Mouse (Mus musculus) kidney, adult 11 months (tissue): Measurements from ENCODE around the gene Aurkb.
A peak's percentile ranks its signal among the peaks of the same experiment; 100 is the strongest.
"Not testable (repeated sequence)": the region's sequence is repeated elsewhere in the genome, so short reads cannot be mapped to it uniquely, and the experiment has no call there.

ENCODE experiments used
- DNase-seq: peaks from one replicate; pipeline ENCODE4 v3.0.0; 2022

The Aurkb gene

DNA sequence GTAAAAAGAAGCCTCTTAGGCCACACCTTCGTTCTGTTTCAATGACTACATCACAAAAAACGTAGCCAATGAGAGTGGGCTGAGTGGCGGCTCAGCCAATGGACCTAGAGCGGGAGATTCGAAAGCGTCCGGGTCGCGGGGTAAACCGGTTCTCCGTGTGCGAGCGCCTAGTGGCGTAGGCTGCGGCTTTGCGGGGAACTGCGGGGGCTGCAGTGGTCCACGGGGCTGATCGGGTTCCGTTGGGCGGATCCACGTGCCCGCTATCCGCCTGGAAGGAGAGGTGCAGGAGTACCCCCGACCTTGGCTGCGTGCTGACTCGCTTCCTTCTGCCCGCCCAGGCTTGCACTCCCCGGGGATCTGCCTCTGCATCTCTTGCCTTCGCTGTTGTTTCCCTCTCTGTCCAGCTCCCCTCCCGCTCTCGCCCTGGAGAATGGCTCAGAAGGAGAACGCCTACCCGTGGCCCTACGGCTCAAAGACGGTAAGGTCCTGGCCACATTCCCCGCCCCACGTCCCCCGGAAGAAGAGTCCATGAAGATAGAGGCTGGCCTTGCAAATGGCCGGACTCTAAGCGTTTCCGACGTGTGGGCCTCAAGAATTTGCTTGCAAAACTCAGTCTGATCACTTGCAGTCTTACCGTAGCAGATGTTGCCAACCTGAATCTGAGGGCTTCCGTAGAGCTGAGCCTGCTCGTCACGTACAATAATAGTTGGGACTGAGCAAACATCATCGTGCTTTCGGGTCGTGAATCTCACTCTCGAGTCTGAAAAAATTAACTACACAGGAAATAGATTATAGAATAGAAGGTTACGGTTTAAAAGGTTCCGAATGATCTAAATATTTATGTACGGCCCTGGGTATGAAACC, at the start of gene Aurkb:
Gene Aurkb, plus strand, starts transcription at position 117 of the 864 bp plus-strand sequence.
- peak; percentile 60 for DNase-seq

DNA sequence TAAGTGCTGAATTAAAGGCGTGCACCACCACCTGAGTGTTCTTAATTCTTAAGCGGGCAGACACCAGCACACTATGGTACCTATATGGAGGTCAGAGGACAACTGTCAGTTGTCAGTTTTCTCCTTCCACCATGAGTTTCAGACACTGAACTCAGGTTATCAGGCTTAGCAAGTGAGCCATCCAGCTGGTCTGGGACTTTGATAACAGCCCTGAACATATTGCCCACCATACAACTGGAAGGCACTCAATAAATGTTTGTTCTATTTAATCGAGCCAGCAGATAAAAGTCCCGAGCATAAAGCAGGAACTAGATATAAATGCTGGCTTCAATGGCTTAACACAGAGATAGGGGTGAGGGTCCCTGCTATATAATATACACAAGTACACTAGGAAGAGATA, 48.4 kb upstream of the Aurkb start:
- DNase-seq: no peak

DNA sequence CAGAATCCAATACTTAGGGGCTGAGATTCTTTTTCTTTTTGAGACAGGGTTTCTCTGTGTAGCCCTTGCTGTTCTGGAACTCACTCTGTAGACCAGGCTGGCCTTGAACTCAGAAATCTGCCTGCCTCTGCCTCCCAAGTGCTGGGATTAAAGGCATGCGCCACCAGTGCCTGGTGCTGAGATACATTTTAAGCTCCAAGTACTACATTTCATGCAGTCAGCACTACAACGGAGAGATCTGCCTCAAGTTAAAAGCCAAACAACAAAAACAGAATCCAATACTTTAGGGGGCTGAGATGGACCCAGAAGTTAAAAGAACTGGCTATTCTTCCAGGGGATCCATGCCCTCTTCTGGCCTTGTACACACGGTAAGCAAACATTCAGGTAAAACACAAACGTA, 42.7 kb upstream of the Aurkb start:
- not testable (repeated sequence) for DNase-seq

DNA sequence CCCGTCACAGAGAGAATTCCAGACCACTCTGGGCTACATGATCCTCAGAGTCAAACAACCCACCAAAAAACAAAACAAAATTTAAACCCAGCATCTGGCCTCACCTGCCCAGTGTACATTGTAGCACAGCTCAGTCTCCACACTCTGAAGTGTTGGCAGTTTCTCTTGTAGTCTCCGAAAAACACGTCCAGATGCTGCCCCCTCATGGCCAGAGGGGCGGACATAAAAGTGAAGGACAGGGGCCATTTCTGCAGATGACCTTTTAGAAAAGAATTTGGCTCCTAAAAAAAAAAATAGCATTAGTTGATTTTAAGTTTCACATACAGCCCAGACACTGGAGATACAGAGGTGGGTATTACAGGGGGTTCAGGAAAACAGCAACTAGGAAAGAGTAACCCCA, 41.9 kb upstream of the Aurkb start:
- no peak for DNase-seq

DNA sequence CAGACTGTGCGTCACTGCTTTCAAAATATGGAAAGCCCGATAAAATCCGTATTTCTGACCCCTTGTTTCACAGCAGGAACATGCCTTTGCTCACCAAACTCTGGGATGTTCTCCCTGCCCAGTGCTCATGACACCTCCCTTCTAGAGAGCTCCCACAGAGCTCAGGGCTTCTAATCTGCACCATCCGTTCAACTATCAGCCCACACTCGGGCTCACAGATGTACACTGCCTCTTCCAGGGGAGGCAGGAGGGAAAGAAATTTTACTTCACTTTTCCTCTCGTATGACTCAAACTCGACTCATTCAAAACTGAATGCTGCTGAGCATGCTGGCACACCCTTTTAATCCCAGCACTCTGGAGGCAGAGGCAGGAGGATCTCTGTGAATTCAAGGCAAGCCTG, 40.3 kb upstream of the Aurkb start:
- no peak for DNase-seq

DNA sequence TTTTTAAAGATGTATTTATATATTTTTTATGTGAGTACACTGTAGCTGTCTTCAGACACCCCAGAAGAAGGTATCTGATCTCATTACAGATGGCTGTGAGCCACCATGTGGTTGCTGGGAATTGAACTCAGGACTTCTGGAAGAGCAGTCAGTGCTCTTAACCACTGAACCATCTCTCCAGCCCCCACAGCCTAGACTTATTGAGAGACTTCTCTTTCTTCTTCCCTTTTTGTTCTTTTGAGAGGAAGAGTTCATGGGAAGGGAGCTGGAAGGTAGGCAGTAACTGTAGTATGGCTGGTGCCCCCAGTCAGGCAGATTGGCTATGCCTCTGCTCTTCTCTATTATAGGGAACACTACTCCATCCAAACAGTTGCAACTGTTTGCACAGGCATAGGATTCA, 38.9 kb upstream of the Aurkb start:
- not testable (repeated sequence) for DNase-seq

DNA sequence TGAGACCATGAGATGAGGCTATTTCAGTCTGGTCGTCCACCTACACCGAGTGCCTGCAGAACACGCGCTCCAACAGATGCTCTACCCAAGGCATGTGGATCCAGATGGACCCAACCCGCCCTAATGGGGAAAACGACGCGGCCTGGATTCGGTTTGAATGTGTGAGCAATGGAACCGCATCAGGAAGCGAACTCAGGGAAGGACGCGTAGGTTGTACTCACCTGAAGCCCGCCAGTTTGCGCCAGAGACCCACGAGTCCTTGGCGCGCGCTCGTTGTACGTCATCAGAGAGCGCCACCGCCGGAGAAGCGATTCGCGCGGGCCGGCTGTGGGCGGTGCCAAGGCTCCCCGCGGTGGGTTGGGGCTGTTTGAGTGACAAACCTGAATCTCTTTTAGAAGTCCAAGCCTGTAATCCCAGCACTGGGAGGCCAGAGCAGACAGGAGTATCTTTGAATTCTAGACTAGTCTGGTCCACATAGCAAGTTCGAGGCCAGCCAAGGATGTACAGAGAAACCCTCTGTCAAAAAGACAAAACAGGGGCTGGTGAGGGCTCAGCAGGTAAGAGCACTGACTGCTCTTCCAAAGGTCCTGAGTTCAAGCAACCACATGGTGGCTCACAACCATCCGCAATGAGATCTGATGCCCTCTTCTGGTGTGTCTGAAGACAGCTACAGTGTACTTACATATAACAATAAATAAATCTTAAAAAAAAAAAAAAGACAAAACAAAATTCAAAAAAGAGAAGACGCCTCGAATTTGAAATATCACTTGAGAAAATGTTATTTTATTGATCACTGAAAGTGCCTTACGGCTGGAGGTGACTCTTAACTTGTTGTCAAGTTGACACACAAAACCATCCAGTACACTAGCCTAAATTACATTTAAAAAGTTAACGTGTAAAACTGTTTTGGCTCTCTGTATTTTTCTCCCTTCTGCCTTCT, 37.0 kb upstream of the Aurkb start, which contains the start of gene Pfas:
Gene Pfas, minus strand, starts transcription at position 279 of the 940 bp plus-strand sequence.
- peak; percentile 74 for DNase-seq

DNA sequence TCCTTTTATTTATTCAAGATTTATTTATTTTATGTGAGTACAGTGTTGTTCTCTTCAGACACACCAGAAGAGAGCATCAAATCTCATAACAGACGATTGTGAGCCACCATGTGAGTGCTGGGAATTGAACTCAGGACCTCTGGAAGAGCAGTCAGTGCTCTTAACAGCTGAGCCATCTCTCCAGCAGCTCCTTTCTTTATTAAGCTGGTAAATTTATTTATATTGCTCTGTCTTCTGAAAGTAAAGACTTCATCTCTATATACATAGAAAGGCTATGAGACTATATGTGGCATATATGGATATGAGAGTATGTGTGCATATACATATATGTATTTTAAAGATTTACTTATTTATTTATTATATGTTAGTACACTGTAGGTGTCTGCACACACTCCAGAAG, 35.9 kb upstream of the Aurkb start:
- no peak for DNase-seq

DNA sequence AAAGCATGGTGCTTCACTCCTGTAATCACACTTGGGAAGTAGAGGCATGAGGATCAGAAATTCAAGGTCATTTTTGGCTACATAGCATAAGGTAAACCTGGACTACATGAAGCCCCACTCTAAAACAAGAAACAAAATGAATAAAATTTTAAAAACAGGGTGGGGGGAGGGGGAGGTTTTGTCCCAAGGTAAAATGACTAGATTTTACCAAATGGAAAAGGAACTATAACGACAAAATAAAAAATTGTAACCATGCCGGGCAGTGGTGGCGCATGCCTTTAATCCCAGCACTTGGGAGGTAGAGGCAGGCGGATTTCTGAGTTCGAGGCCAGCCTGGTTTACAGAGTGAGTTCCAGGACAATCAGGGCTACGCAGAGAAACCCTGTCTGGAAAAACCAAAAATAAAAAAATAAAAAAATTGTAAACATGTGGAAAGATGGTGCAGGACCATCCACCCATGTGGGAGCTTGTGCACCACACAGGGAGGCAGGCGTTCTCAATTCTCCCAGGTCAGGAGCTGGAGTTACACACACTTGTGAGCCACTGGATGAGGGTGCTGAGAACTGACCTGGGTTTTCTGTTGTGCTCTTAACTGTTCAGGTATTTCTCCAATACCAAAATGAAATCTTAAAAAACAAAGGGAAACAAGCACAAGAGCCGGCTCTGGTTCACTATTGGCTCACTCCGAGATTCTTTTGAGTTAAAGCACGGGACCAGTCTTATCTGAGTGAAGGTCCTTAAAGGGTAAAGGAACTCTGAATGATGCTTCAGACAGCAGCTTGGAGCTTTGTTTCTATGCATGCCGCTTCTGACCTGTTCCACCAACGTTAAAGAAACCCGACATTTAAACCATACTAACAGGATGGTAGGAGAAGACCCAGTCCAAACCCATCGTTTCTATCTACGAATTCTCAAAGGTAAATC, 34.8 kb upstream of the Aurkb start:
- no peak for DNase-seq

DNA sequence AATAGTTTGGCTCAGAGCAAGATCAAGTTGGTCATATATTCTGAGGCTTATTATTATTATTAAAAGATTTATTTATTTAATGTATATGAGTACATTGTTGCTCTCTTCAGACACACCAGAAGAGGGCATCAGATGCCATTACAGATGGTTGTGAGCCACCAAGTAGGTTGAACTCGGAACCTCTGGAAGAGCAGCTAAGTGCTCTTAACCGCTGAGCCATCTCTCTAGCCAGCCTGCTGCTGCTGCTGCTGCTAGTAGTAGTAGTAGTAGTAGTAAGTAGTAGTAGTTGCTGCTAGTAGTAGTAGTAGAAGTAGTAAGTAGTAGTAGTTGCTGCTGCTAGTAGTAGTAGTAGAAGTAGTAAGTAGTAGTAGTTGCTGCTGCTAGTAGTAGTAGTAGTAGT, 34.0 kb upstream of the Aurkb start:
- not testable (repeated sequence) for DNase-seq

DNA sequence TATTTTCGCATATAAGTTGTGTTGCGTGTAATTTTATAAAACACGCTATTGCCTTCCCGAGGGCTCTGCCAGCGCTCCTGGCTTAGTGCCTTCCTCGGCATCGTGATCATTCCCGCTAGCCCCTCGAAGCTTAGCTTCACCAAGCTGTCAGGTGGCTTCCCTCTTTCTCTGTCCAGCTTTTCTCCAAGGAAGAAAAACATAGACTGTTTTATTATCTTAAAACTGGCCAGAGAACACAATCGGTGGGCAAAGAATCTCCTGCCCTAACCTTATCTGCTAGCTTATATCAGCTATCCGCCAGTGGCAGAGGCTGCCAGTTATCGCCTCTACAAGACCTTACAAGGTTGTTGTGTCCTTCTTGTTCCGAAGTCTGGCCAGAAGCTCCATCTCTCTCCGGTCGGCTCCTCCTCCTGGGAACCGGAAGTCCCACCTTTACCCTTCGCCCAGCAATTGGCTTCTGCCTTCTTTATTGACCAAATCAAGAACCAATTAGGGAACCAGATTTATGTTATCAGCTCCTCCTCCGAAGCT, 33.3 kb upstream of the Aurkb start:
- peak; percentile 94 for DNase-seq

DNA sequence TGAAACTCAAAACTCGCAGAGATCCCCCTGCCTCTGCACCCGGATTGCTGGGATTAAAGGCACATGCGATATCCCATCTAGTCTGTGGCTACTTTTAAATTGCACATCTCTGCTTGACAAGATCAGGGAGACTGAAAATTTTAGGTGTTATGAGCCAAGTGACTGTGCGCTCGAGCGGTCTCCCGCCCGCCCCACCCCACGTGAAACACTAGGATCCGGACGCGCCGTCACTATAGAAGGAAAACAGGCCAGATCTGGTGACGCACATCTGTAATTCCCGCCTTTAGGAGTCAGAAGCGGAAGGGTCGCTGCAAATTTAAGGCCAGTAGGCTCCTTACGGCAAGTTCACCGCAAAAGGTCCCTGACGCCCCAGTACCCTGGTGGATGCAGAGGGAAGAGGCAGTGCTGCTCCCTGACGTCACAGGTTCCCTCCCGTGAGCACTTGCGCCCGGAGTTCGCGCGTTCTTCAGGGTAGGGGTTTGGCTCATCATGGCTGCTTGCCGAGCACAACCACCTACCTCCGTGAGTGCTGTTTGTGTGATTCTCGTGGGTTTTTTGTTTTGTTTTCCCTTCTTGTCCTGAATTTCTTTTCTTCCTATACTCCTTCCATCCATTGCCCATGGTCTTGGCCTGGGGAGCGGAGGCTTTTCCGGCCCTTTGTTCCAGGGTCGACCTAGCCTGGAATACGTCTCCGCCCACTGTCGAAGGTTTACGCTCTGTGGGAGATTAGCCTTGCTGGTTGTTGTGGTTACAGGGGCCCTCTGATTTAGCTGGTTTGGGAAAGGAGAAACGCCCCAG, 29.6 kb upstream of the Aurkb start, which contains the start of gene Ctc1:
Gene Ctc1, plus strand, starts transcription at position 268 of the 798 bp plus-strand sequence.
- DNase-seq: peak; percentile 85

DNA sequence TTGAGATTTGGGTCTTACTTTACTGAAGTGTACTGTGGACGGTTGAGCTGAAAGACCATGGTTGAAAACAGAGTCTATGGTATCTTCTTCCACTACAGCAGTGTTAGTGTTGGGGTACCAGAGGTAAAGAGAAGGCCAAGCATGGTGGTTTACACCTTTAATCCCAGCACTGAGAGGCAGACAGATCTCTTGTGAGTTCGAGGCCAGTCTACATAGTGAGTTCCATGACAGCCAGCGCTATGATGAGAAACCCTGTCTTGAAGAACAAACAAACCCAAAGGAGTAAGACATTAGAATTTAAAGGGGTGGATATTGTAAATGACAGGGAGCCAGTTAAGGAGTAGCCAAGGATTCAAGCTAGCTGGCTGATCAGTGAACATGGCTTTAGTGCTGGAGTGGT, 28.7 kb upstream of the Aurkb start:
- no peak for DNase-seq

DNA sequence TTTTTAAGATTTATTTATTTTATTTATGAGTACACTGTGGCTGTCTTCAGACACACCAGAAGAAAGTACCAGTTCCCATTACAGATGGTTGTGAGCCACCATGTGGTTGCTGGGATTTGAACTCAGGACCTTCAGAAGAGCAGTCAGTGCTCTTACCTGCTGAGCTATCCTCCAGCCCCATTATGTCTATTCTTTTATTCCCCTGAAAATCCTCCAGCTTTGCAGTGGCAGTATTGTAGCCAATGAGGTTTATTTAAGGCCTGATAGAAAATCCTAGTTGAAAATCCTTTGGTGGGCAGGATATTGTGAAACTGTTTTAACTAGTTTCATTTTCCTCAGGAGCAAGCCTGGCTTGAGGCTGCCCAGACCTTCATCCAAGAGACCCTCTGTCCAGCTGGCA, 24.8 kb upstream of the Aurkb start:
- no peak for DNase-seq

DNA sequence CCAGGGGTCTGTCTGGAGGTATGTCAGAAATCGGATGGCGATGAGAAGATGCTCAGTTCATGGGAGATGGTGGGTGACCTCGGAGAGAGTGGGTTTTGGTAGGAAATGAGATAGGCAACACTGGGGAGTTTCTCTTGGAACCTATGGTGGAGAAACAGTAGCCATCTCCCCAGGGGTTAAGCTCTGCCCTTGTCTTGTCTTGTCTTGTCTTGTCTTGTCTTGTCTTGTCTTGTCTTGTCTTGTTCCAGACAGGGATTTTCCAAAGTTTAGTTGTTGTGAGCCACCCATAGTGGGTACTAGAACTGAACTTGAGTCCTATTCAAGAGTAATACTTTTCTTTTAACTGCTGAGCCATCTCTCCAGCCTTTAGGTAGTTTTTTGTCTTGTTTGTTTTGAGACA, 18.9 kb upstream of the Aurkb start:
- no peak for DNase-seq

DNA sequence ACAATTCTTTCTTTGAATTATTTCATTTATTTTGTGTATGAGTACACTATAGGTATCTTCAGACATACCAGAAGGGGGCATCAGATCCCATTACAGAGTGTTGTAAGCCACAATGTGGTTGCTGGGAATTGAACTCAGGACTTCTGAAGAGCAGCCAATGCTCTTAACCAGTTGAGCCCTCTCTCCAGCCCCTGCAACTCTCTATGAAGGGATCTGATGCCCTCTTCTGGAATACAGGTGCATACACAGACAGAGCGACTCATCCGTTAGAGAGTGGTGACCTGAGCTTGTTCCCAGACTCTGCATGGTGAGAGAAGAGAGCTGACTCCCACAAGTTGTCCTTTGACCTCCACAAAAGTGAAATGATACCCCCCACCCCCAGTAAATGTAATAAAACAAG, 16.6 kb upstream of the Aurkb start:
- no peak for DNase-seq

DNA sequence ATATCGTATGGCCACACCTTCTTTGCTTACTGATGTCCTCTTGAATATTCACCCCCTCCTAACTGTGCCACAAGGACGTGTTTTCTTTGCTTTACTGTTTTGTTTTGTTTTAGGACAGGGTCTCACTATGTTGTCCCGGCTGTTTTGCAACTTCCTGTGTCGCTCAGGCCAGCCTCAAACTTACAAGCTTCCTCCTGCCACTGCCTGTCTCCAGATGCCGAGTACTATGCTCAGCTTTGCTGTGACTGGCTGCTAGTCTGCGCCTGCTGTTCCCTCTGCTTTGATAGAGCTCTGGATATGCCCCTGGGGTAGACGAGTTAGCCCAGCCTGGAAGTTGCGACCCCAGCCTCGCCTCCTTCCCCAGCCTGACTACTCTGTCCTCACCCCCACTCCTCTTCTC, 11.9 kb upstream of the Aurkb start:
- DNase-seq: no peak

DNA sequence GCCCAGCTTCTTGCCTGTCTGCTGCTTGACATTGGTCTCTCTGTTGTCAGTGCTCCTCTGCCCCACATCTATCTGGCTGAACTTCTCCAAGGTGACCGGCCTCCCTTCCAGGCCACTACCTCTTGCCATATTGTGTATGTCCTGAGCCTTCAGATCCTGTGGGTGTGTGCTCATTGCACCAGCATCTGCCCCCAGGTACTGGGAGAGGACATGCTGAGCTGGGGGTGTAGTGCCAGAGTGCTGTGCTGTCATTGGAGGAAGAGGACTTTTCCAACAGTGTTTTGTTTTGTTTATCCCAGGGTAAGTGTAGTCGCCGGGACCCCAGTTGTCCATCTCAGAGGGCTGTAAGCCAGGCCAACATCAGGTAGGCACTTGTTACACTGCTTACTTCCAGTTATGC, 10.9 kb upstream of the Aurkb start:
- no peak for DNase-seq

DNA sequence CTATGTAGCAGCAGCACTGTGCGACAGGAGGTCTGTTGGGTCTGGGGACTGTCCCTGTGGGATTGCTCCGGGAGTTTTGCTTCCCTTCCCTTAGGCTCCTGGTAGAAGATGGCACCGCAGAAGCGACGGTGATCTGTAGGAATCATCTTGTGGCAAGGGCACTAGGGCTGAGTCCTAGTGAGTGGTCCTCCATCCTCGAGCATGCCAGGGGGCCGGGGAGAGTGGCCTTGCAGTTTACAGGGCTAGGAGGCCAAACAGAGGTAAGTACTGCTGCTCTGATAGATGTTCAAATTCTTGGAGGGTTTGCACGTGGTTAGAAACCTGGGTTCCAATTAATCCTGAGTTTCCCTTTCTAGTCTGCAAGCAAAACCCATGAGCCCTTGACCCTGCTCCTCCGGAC, 10.0 kb upstream of the Aurkb start:
- no peak for DNase-seq

DNA sequence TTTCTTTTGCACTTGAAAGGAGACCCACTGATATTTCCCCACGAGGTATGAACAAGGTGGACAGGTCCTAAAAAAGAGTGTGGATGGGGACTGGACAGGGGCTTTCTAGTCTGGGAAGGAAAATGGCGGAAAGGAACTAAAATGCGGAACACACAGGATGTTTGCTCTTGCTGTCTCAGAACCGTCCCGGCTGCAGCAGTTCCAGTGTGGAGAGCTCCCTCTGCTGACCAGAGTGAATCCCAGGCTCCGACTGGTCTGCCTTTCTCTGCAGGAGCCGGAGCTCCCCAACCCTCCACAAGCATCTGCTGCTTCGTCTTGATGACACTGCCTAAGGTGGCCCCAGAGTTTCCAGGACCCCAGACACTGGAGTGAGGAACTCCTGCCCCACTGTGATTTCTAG, 9.6 kb upstream of the Aurkb start:
- peak; percentile 90 for DNase-seq

DNA sequence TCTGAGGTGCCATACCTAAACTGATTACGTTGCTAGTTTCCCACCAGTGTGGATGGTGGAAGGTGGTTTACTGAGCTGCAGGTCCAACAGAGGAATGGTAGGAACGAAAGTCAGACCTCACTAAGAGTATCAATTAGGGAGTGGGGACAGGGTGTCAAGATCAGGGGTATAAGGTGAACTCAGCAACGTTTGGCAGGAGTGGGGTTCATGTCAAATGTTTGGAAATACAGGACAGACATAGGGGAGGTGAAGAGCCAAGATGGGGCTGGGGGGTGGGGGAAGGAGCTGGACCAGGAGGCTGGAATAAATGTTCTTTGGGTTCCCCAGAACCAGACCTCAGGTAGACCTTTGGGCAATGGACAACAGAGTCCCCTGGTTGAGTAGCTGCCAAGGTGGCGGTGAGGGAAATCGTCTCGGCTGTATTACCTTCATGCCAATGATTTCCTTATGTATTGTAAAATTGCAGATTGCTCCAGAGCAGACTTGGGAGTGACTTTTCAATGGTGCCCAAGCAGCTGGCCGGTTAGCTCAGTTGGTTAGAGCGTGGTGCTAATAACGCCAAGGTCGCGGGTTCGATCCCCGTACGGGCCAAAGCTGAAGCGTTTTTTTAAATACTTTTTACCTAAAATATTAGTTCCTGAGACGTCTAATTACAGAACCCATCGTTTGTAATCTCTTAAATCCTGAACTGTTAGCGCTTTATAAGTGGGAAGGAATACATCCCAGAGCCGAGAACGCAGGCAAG, 8.8 kb upstream of the Aurkb start:
- peak; percentile 86 for DNase-seq
